Mouse (Mus musculus) hindbrain, embryonic 11.5 days (tissue): ENCODE results near the gene Elf3. TPM values are rescaled to one million over a fixed set of nuclear protein-coding genes. Genes with fewer than 3 reads are reported as not detected.
A peak's percentile ranks its signal among the peaks of the same experiment; 100 is the strongest.
"Not testable (repeated sequence)": the region's sequence is repeated elsewhere in the genome, so short reads cannot be mapped to it uniquely, and the experiment has no call there.

Source experiments
- ATAC-seq: fragments of 200-750 bp; cut with Nextera tagmentation; 2 replicates; pipeline ENCODE4 v1.8.0; 2017; ENCODE audit warnings: mild to moderate bottlenecking, moderate TSS enrichment, moderate library complexity; ENCODE audit not compliant: low FRiP score
- DNase-seq: peaks from one replicate; pipeline ENCODE4 v3.0.0-alpha.2; 2015; ENCODE audit warnings: low spot score
- H3K27ac ChIP-seq: fragments of 300-500 bp; sonication (generic); 2 replicates; pipeline ENCODE4 v1.5.1; 2014; ENCODE audit warnings: mild to moderate bottlenecking, low read depth, low read length
- H3K27me3 ChIP-seq: fragments of 300-500 bp; sonication (generic); 2 replicates; pipeline ENCODE4 v1.6.1; 2014; ENCODE audit warnings: mild to moderate bottlenecking, low read length, moderate library complexity, mixed read lengths; ENCODE audit not compliant: control insufficient read depth, insufficient read depth
- H3K36me3 ChIP-seq: fragments of 300-500 bp; sonication (generic); 2 replicates; pipeline ENCODE4 v1.6.1; 2014; ENCODE audit warnings: mild to moderate bottlenecking, low read length, moderate library complexity, mixed read lengths; ENCODE audit not compliant: control insufficient read depth, insufficient read depth
- H3K4me1 ChIP-seq: fragments of 300-500 bp; sonication (generic); replicated peaks from 2 replicates; pipeline ENCODE4 v1.6.1; 2014; ENCODE audit warnings: low read length, mixed read lengths; ENCODE audit not compliant: control insufficient read depth, insufficient read depth
- H3K4me2 ChIP-seq: fragments of 300-500 bp; sonication (generic); replicated peaks from 2 replicates; pipeline ENCODE4 v1.6.1; 2014; ENCODE audit warnings: mild to moderate bottlenecking, low read depth, low read length
- H3K4me3 ChIP-seq: fragments of 300-500 bp; sonication (generic); 2 replicates; pipeline ENCODE4 v1.5.1; 2014; ENCODE audit warnings: low read depth, low read length
- H3K9ac ChIP-seq: fragments of 300-500 bp; sonication (generic); 2 replicates; pipeline ENCODE4 v1.6.1; 2014; ENCODE audit warnings: low read depth, low read length
- H3K9me3 ChIP-seq: fragments of 300-500 bp; sonication (generic); 2 replicates; pipeline ENCODE4 v1.6.1; 2016; ENCODE audit warnings: low read length; ENCODE audit not compliant: control insufficient read depth
- WGBS: fragments of 180-500 bp; shearing (Covaris S2); extraction: QIAGEN DNeasy Blood & Tissue Kit; methylation state at CpG from one replicate; pipeline ENCODE4 v1.1.7; 2014; 5-methylcytosine and 5-hydroxymethylcytosine counted together
- polyA plus RNA-seq: library from polyadenylated mRNA; unstranded; fragments of >200 nt; fragmentation: Nextera tagmentation; extraction: Ambion mirVana; gene quantifications from 2 replicates; pipeline ENCODE4 v1.2.1, GENCODE M21; 2014

The Elf3 gene
- polyA plus RNA-seq, 1 experiment from 2014 or later = 0.73 TPM

- no peak overlapping the region for H3K9ac ChIP-seq
- no peak overlapping the region for H3K4me3 ChIP-seq
- ATAC-seq = no peak
- 84% methylated on average over 8 of the region's 8 CpGs for WGBS
- no peaks in the 10 kb centered on the region for H3K36me3 ChIP-seq
- no peak for DNase-seq
- H3K9me3 ChIP-seq = no peaks in the 10 kb centered on the region
- H3K4me2 ChIP-seq = no peak overlapping the region
- H3K27me3 ChIP-seq = 0 out of 2 replicates have a peak, but pooled peaks cover 2% of the 10 kb centered on the region
- no peaks in the 10 kb centered on the region for H3K4me1 ChIP-seq
- H3K27ac ChIP-seq = no peak overlapping the region
Measured at GRCm38 (mm10) chr1:135251405-135251804, 7.0 kb downstream of the Elf3 start.

DNA sequence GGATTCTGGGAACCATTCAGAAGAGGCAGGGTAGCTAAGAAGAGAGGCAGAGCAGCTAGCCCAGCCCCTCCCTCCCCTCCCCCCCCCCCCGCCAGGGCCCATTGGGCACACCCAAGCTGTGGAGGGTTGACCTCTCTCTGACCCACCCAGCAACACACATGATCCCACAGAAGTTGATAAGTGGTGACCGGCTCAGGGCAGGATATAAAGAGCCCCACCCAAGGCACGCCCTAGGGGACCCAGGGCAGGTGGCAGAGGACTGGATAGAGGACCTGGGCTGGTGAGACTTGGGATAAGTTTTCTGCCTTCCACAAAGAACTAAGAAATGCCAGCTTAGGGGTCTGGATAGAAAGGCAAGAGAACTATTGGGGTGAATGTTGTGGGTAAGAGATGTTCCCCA lies 7.7 kb downstream of the Elf3 start:
- 85% methylated on average over 2 of the region's 3 CpGs for WGBS
- DNase-seq = no peak

DNA sequence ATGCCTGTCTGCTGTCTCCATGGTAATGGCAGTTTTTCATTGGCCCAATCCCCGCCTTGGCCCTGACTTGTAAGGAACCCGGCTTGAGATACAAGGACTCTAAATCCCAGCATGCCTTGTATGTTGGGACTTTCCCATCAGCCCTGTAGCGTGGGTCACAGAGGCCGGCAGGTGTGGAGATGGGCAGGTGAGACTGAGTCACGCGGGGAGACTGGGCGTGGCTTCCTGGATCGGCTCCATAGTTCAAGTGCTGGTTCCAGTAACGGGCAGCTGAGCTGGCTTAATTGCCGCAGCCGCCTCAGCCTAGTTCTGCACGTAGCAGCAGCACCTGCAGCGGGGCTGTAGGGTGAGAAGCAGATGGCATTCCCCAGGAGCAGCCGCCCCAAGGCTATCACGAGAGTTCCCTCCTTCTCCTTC lies 9.9 kb downstream of the Elf3 start:
- no peaks in the 10 kb centered on the region for H3K36me3 ChIP-seq
- H3K4me1 ChIP-seq = no peaks in the 10 kb centered on the region
- H3K27me3 ChIP-seq = 0 out of 2 replicates have a peak, but pooled peaks cover 2% of the 10 kb centered on the region
- H3K4me2 ChIP-seq = peak overlapping the region; percentile 44
- 9% methylated on average over 15 of the region's 15 CpGs for WGBS
- H3K9me3 ChIP-seq = no peaks in the 10 kb centered on the region
- ATAC-seq (no peak), DNase-seq (peak; percentile 23)
- no peak overlapping the region for H3K27ac ChIP-seq
- no peak overlapping the region for H3K9ac ChIP-seq
- peak overlapping the region; percentile 18; the same call in 1 of the 2 replicates for H3K4me3 ChIP-seq

More for the DNA sequence above, 7.7 kb downstream of the Elf3 start:
- Histone ChIP-seq H3K4me1 (no peaks in the 10 kb centered on the region), H3K27me3 (0 out of 2 replicates have a peak, but pooled peaks cover 2% of the 10 kb centered on the region), H3K4me3 (no peak overlapping the region), H3K9ac (no peak overlapping the region), H3K4me2 (no peak overlapping the region), H3K36me3 (no peaks in the 10 kb centered on the region), H3K27ac (no peak overlapping the region), H3K9me3 (no peaks in the 10 kb centered on the region)
- ATAC-seq = no peak

DNA sequence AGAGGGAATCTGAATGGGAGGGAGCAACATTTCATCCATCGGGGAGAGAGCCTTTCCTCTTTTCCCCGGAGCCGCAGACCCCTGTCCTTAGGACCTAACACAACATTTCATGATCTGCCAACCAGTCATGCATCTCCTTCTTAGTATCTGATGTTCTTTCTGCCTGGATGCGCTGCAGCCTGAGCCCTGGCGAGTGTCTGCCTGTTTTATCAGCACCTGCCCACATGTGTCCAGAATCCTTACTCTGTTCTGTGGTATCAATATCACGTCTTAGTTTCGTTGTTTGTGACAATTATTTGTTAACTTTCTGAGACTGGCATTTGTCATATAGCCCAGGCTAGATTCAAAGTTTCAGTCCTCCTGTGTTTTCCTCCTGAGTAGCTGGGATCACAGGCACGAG lies 14.4 kb downstream of the Elf3 start:
- H3K4me2 ChIP-seq = no peak overlapping the region
- H3K4me3 ChIP-seq = no peak overlapping the region
- H3K27me3 ChIP-seq = no peaks in the 10 kb centered on the region
- H3K4me1 ChIP-seq = no peaks in the 10 kb centered on the region
- WGBS = 84% methylated on average over 8 of the region's 8 CpGs
- no peak overlapping the region for H3K27ac ChIP-seq
- ATAC-seq (no peak), DNase-seq (no peak)
- H3K36me3 ChIP-seq = no peaks in the 10 kb centered on the region
- no peak overlapping the region for H3K9ac ChIP-seq
- H3K9me3 ChIP-seq = no peaks in the 10 kb centered on the region

- H3K27me3 ChIP-seq, H3K36me3 ChIP-seq, ATAC-seq, H3K4me1 ChIP-seq, H3K4me2 ChIP-seq, H3K27ac ChIP-seq, H3K4me3 ChIP-seq, DNase-seq, H3K9me3 ChIP-seq, H3K9ac ChIP-seq: not testable (repeated sequence)
- 88% methylated on average over 4 of the region's 4 CpGs for WGBS
Measured at GRCm38 (mm10) chr1:135240206-135240605, 18.2 kb downstream of the Elf3 start.

- H3K9me3 ChIP-seq = no peaks in the 10 kb centered on the region
- no peak overlapping the region for H3K27ac ChIP-seq
- ATAC-seq = no peak
- H3K9ac ChIP-seq = no peak overlapping the region
- no peak overlapping the region for H3K4me3 ChIP-seq
- H3K27me3 ChIP-seq = no peaks in the 10 kb centered on the region
- DNase-seq = no peak
- H3K4me2 ChIP-seq = no peak overlapping the region
- 69% methylated on average over 12 of the region's 12 CpGs for WGBS
- H3K4me1 ChIP-seq = no peaks in the 10 kb centered on the region
- H3K36me3 ChIP-seq = no peaks in the 10 kb centered on the region
Measured at GRCm38 (mm10) chr1:135237131-135237851, 21.1 kb downstream of the Elf3 start.

- H3K27me3 ChIP-seq = no peaks in the 10 kb centered on the region
- H3K27ac ChIP-seq = no peak overlapping the region
- no peak overlapping the region for H3K4me2 ChIP-seq
- H3K36me3 ChIP-seq = no peaks in the 10 kb centered on the region
- ATAC-seq (no peak), DNase-seq (no peak)
- H3K9me3 ChIP-seq = no peaks in the 10 kb centered on the region
- WGBS = 93% methylated on average over 12 of the region's 12 CpGs
- H3K9ac ChIP-seq = no peak overlapping the region
- no peaks in the 10 kb centered on the region for H3K4me1 ChIP-seq
- H3K4me3 ChIP-seq = no peak overlapping the region
Measured at GRCm38 (mm10) chr1:135234771-135235170, 23.6 kb downstream of the Elf3 start.

DNA sequence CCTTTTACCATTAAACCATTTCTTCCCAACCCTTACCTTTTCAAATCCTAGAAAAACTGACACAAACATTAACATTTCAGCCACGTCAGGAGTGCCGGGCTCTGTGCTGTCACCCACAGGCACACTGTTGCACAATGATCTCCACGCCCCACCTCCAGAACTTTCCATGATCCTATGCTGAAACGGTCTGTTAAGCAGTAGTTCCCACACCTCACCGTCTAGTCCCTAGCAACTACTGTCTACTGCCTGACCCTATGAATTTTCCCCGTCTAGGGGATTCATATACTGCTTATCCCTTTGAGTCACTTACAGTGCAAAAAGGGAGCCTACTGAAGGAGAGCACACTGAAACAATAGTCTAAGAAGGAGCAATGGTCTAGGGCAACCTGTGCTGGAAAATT lies 24.4 kb downstream of the Elf3 start:
- DNase-seq (no peak), ATAC-seq (no peak)
- no peaks in the 10 kb centered on the region for H3K36me3 ChIP-seq
- H3K27ac ChIP-seq = no peak overlapping the region
- no peak overlapping the region for H3K9ac ChIP-seq
- no peaks in the 10 kb centered on the region for H3K9me3 ChIP-seq
- WGBS = 93% methylated on average over 6 of the region's 6 CpGs
- no peak overlapping the region for H3K4me3 ChIP-seq
- H3K27me3 ChIP-seq = no peaks in the 10 kb centered on the region
- H3K4me1 ChIP-seq = no peaks in the 10 kb centered on the region
- no peak overlapping the region for H3K4me2 ChIP-seq

DNA sequence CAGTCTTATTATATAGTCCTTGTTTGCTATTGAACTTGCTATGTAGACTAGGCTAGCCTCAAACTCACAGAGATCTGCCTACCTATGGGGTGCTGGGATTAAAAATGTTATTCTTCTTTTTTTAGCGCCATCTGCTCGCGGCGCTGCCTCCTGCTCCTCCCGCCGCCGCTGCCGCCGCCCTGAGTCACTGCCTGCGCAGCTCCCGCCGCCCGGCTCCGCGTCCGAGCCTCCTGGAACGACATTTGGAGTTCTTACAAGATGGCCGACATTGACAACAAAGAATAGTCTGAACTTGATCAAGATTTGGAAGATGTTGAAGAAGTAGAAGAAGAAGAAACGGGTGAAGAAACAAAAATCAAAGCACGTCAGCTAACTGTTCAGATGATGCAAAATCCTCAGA lies 26.5 kb downstream of the Elf3 start:
- H3K27me3 ChIP-seq, ATAC-seq, H3K4me3 ChIP-seq, DNase-seq, H3K4me2 ChIP-seq, H3K36me3 ChIP-seq, H3K9ac ChIP-seq, H3K4me1 ChIP-seq, H3K27ac ChIP-seq, H3K9me3 ChIP-seq: not testable (repeated sequence)
- 78% methylated on average over 20 of the region's 20 CpGs for WGBS
